Mouse (Mus musculus): ENCODE measurements at regions not wholly inside any gene's neighbourhood (a gene's known extent, or its start where the extent isn't known, plus 50 kb on each side); places are given as distances from the start of the nearest gene placed in this dataset.

DNA sequence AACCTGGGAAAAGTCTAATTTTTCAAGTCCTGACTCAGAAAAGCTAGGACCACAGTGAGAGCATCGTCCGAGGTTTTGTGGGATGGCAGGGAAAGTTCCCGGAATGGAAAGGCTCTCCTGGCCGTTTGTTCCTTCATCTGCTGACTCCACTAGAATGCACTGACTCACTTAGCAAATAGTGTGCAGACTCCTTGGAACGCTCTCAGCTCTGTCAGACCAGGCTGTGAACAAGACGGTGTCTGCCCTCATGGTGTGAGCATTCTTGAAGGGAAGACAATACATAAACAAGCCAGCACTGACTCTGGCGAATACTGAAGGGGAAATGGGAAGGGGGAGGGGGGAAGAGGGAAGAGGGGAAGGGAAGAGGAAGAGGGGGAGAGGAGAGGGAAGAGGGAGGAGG lies 121.4 kb downstream of the Cenpf start:
- TF ChIP-seq CTCF (IDR thresholded peaks at IDR 0.05; ENCODE audit: control insufficient read depth, insufficient read depth, insufficient replicate concordance, low read depth, low read length), result no peak
- TF ChIP-seq POLR2A (IDR thresholded peaks at IDR 0.05; ENCODE audit: control insufficient read depth, low read depth, low read length), result no peak

Measured in testis, adult 2 months (tissue).